Mouse (Mus musculus): ENCODE measurements around the gene Fabp3.

GRCm38 (mm10) chr4:130316691-130317090 is 8.3 kb downstream of the Fabp3 start:
- no peak for TF ChIP-seq CTCF (IDR thresholded peaks at IDR 0.05; ENCODE audit: low read depth)
- TF ChIP-seq EP300 (optimal IDR thresholded peaks at IDR 0.05), result no peak

All from stomach, postnatal 0 days (tissue).